Mouse (Mus musculus): ENCODE results near the gene Donson. TPM values are rescaled to one million over a fixed set of nuclear protein-coding genes. Genes with fewer than 3 reads are reported as not detected.

The Donson gene
- polyA plus RNA-seq, 1 experiment from 2014 or later = 21.9 TPM

GRCm38 (mm10) chr16:91716927-91717349, 28.4 kb upstream of the Donson start:
- no peak overlapping the region for H3K4me2 ChIP-seq (replicated peaks)
- no peaks in the 10 kb centered on the region for H3K9me3 ChIP-seq
- H3K36me3 ChIP-seq = peaks cover 71% of the 10 kb centered on the region
- ATAC-seq = no peak
- no peak overlapping the region for H3K27ac ChIP-seq
- H3K4me3 ChIP-seq (replicated peaks) = no peak overlapping the region
- no peaks in the 10 kb centered on the region for H3K27me3 ChIP-seq
- 87% methylated on average over 11 of the region's 11 CpGs for WGBS
- no peak overlapping the region for H3K9ac ChIP-seq (replicated peaks)
- no peaks in the 10 kb centered on the region for H3K4me1 ChIP-seq (replicated peaks)

GRCm38 (mm10) chr16:91710241-91710640, 21.7 kb upstream of the Donson start:
- H3K9ac ChIP-seq (replicated peaks) = no peak overlapping the region
- no peak for ATAC-seq
- no peaks in the 10 kb centered on the region for H3K4me1 ChIP-seq (replicated peaks)
- no peak overlapping the region for H3K27ac ChIP-seq
- H3K4me3 ChIP-seq (replicated peaks) = no peak overlapping the region
- 96% methylated on average over 7 of the region's 7 CpGs for WGBS
- H3K36me3 ChIP-seq = peaks cover 88% of the 10 kb centered on the region
- no peaks in the 10 kb centered on the region for H3K27me3 ChIP-seq
- H3K9me3 ChIP-seq = no peaks in the 10 kb centered on the region
- H3K4me2 ChIP-seq (replicated peaks) = no peak overlapping the region

- ATAC-seq = no peak
- Histone ChIP-seq H3K27me3 (no peaks in the 10 kb centered on the region), H3K36me3 (peaks cover 81% of the 10 kb centered on the region), H3K4me3 (replicated peaks) (no peak overlapping the region), H3K4me2 (replicated peaks) (no peak overlapping the region), H3K4me1 (replicated peaks) (no peaks in the 10 kb centered on the region), H3K9me3 (no peaks in the 10 kb centered on the region), H3K27ac (no peak overlapping the region), H3K9ac (replicated peaks) (no peak overlapping the region)
- 85% methylated on average over 14 of the region's 14 CpGs for WGBS
These were observed 16.2 kb upstream of the Donson start for GRCm38 (mm10) chr16:91704603-91705340.

- Histone ChIP-seq H3K4me1 (replicated peaks) (no peaks in the 10 kb centered on the region), H3K9ac (replicated peaks) (no peak overlapping the region), H3K27me3 (no peaks in the 10 kb centered on the region), H3K9me3 (no peaks in the 10 kb centered on the region), H3K4me3 (replicated peaks) (no peak overlapping the region), H3K36me3 (peaks cover 77% of the 10 kb centered on the region), H3K27ac (no peak overlapping the region), H3K4me2 (replicated peaks) (no peak overlapping the region)
- WGBS = 54% methylated on average over 3 of the region's 3 CpGs
- no peak for ATAC-seq
These were observed 14.2 kb upstream of the Donson start for GRCm38 (mm10) chr16:91702771-91703188.

GRCm38 (mm10) chr16:91701908-91702307, 13.3 kb upstream of the Donson start:
- no peak for ATAC-seq
- no peak overlapping the region for H3K27ac ChIP-seq
- no peaks in the 10 kb centered on the region for H3K27me3 ChIP-seq
- no peak overlapping the region for H3K9ac ChIP-seq (replicated peaks)
- H3K4me3 ChIP-seq (replicated peaks) = no peak overlapping the region
- H3K9me3 ChIP-seq = no peaks in the 10 kb centered on the region
- H3K36me3 ChIP-seq = peaks cover 75% of the 10 kb centered on the region
- no peak overlapping the region for H3K4me2 ChIP-seq (replicated peaks)
- H3K4me1 ChIP-seq (replicated peaks) = no peaks in the 10 kb centered on the region
- WGBS = 92% methylated on average over 13 of the region's 13 CpGs

- Histone ChIP-seq H3K36me3 (peaks cover 68% of the 10 kb centered on the region), H3K9me3 (no peaks in the 10 kb centered on the region), H3K9ac (replicated peaks) (no peak overlapping the region), H3K27me3 (no peaks in the 10 kb centered on the region), H3K4me3 (replicated peaks) (no peak overlapping the region), H3K27ac (no peak overlapping the region), H3K4me2 (replicated peaks) (no peak overlapping the region), H3K4me1 (replicated peaks) (no peaks in the 10 kb centered on the region)
- ATAC-seq = no peak
- WGBS = 91% methylated on average over 1 of the region's 1 CpGs
These were observed 10.4 kb upstream of the Donson start for GRCm38 (mm10) chr16:91698995-91699394.

GRCm38 (mm10) chr16:91695108-91695755, 6.7 kb upstream of the Donson start:
- H3K27ac ChIP-seq = no peak overlapping the region
- H3K27me3 ChIP-seq = no peaks in the 10 kb centered on the region
- H3K9ac ChIP-seq (replicated peaks) = no peak overlapping the region
- no peaks in the 10 kb centered on the region for H3K9me3 ChIP-seq
- no peak overlapping the region for H3K4me2 ChIP-seq (replicated peaks)
- peaks cover 48% of the 10 kb centered on the region for H3K36me3 ChIP-seq
- H3K4me3 ChIP-seq (replicated peaks) = no peak overlapping the region
- H3K4me1 ChIP-seq (replicated peaks) = peaks cover under 1% of the 10 kb centered on the region; the same call in 1 of the 2 replicates
- ATAC-seq = no peak
- WGBS = 88% methylated on average over 8 of the region's 8 CpGs

GRCm38 (mm10) chr16:91694455-91695084, 6.0 kb upstream of the Donson start:
- Histone ChIP-seq H3K27ac (no peak overlapping the region; the same call in 1 of the 2 replicates), H3K36me3 (peaks cover 44% of the 10 kb centered on the region), H3K4me1 (replicated peaks) (peaks cover 7% of the 10 kb centered on the region), H3K4me2 (replicated peaks) (no peak overlapping the region), H3K4me3 (replicated peaks) (no peak overlapping the region), H3K9ac (replicated peaks) (no peak overlapping the region), H3K27me3 (no peaks in the 10 kb centered on the region), H3K9me3 (no peaks in the 10 kb centered on the region)
- 31% methylated on average over 14 of the region's 14 CpGs for WGBS
- ATAC-seq = peak; percentile 96

- Histone ChIP-seq H3K27ac (peak overlapping the region; percentile 35; the same call in 1 of the 2 replicates), H3K4me1 (replicated peaks) (peaks cover 26% of the 10 kb centered on the region), H3K9ac (replicated peaks) (peak overlapping the region; percentile 52), H3K36me3 (peaks cover 25% of the 10 kb centered on the region), H3K27me3 (no peaks in the 10 kb centered on the region), H3K4me2 (replicated peaks) (peak overlapping the region; percentile 10), H3K9me3 (no peaks in the 10 kb centered on the region), H3K4me3 (replicated peaks) (0 out of 2 replicates have a peak overlapping the region, but pooled peaks have one; percentile 5)
- WGBS = 43% methylated on average over 7 of the region's 7 CpGs
- no peak for ATAC-seq
These were observed 1.2 kb upstream of the Donson start for GRCm38 (mm10) chr16:91689791-91690190.

GRCm38 (mm10) chr16:91688023-91688618, 449 bp downstream of the Donson start:
- H3K4me2 ChIP-seq (replicated peaks) = peak overlapping the region; percentile 86
- no peaks in the 10 kb centered on the region for H3K9me3 ChIP-seq
- H3K9ac ChIP-seq (replicated peaks) = peak overlapping the region; percentile 93
- H3K4me3 ChIP-seq (replicated peaks) = peak overlapping the region; percentile 89
- peaks cover 26% of the 10 kb centered on the region for H3K4me1 ChIP-seq (replicated peaks)
- H3K27me3 ChIP-seq = no peaks in the 10 kb centered on the region
- H3K36me3 ChIP-seq = peaks cover 35% of the 10 kb centered on the region
- under 1% methylated on average over 50 of the region's 51 CpGs for WGBS
- peak overlapping the region; percentile 91 for H3K27ac ChIP-seq
- ATAC-seq = peak; percentile 73

GRCm38 (mm10) chr16:91686369-91686768, 2.2 kb downstream of the Donson start:
- Histone ChIP-seq H3K9me3 (no peaks in the 10 kb centered on the region), H3K27ac (no peak overlapping the region), H3K27me3 (no peaks in the 10 kb centered on the region), H3K36me3 (peaks cover 48% of the 10 kb centered on the region), H3K9ac (replicated peaks) (no peak overlapping the region), H3K4me3 (replicated peaks) (no peak overlapping the region), H3K4me2 (replicated peaks) (no peak overlapping the region), H3K4me1 (replicated peaks) (peaks cover 26% of the 10 kb centered on the region)
- WGBS = 89% methylated on average over 5 of the region's 5 CpGs
- no peak for ATAC-seq

- peaks cover 49% of the 10 kb centered on the region for H3K36me3 ChIP-seq
- no peak overlapping the region for H3K9ac ChIP-seq (replicated peaks)
- WGBS = 90% methylated on average over 5 of the region's 5 CpGs
- no peak overlapping the region for H3K4me2 ChIP-seq (replicated peaks)
- H3K4me1 ChIP-seq (replicated peaks) = peaks cover 26% of the 10 kb centered on the region
- no peaks in the 10 kb centered on the region for H3K9me3 ChIP-seq
- H3K27me3 ChIP-seq = no peaks in the 10 kb centered on the region
- no peak overlapping the region for H3K4me3 ChIP-seq (replicated peaks)
- no peak overlapping the region for H3K27ac ChIP-seq
- no peak for ATAC-seq
These were observed 3.0 kb downstream of the Donson start for GRCm38 (mm10) chr16:91685526-91685925.

All from midbrain, embryonic 13.5 days (tissue).